Mouse (Mus musculus) embryonic fibroblast, embryonic 13.5 days (primary cell): ENCODE measurements at regions not wholly inside any gene's neighbourhood (a gene's known extent, or its start where the extent isn't known, plus 50 kb on each side); places are given as distances from the start of the nearest gene placed in this dataset.

Experiments
- CTCF ChIP-seq: IDR thresholded peaks from 2 replicates; pipeline ENCODE4 v1.5.1; 2011; ENCODE audit warnings: mild to moderate bottlenecking, control low read depth, low read length, moderate library complexity, borderline replicate concordance; ENCODE audit not compliant: insufficient read depth
- POLR2A ChIP-seq: IDR thresholded peaks from 2 replicates; pipeline ENCODE4 v1.6.1; 2011; ENCODE audit warnings: low read depth, mild to moderate bottlenecking, control low read depth, low read length, moderate library complexity

DNA sequence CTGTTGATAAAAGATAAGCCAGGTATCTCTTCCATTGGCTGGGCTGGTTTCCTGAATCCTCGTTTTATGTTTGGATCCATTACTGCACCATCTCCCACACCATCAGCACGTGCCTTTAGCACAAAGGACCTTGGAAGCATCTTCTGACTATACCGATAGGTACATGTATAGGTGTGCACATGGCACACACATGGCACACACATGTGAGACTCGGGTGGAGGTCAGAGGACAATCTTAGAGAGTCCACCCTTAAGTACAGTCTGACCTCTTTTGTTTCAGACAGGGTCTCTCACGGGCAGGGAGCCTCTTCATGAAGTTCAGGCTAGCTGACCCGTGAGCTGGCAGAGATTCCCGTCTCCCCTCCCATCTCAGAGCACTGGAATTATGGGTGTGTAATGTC is 142.3 kb upstream of the Zfp618 start:
- TF ChIP-seq CTCF (no peak), POLR2A (no peak)
